Mouse (Mus musculus) liver, embryonic 14.5 days (tissue): ENCODE data around the gene Oas1e.

Experiments
- CTCF ChIP-seq: IDR thresholded peaks from 2 replicates; pipeline ENCODE4 v1.5.1; 2016; ENCODE audit warnings: antibody characterized with exemption, low read depth, control low read depth
- EP300 ChIP-seq: IDR thresholded peaks from 2 replicates; pipeline ENCODE4 v1.6.1; 2016; ENCODE audit warnings: antibody characterized with exemption, low read depth

- TF ChIP-seq CTCF (no peak), EP300 (no peak)
Observed at GRCm38 (mm10) chr5:120778941-120779340, 16.4 kb downstream of the Oas1e start.
